Mouse (Mus musculus) CD4-positive naive resting alpha-beta T cell, adult 76 days (primary cell): ENCODE measurements around the gene Olfr403. TPM values are rescaled to one million over a fixed set of nuclear protein-coding genes. Genes with fewer than 3 reads are reported as not detected.

Source experiments
- total RNA-seq: library from RNA; stranded (reverse); gene quantifications from one replicate; pipeline ENCODE4 v1.2.4, GENCODE M21; 2023

Olfr403 gene
- total RNA-seq: not detected

DNA sequence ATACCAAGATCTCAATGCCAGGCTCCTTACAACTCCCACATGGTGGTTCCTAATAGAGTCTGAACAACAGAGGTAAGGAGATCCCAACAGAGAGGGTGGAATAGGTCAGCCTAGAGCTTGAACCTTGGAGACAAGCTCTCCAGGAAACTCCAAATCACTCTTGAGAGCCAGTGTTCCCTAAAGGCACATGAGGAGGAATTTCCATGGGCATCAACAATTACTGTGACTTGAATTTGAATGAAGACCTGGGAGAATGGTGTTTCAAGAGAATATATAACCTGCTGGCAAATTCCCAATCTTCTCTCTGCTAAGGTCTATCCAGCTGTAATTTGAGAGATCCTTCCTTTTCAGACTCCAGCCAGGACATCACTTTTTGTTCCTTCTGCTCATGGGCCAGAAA lies at the start of gene Olfr403:
Olfr403 (plus strand) TSS at position 301 of the 400 bp plus-strand sequence.

DNA sequence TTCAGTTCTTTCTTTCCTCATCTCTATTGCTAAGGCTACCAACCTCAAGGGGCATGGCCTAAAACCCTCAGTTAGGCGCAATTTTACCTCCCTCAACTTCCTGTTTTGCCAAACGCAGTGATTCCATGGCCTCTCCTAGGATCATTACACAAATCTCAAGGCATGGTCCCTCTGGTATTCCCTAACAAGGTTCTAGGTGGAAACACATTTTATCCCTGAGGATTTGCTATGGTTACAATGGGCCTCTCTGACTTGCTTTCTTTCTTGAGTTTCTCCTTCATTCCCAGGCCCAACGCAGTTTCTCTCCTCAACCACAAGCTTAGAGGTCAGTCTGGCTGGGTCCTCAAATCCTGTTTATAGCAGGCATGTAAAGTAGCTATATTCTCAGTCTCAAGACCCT lies 32.8 kb upstream of the Olfr403 start, which contains the start of gene Olfr402:
Olfr402 (plus strand) TSS at position 301 of the 400 bp plus-strand sequence.

DNA sequence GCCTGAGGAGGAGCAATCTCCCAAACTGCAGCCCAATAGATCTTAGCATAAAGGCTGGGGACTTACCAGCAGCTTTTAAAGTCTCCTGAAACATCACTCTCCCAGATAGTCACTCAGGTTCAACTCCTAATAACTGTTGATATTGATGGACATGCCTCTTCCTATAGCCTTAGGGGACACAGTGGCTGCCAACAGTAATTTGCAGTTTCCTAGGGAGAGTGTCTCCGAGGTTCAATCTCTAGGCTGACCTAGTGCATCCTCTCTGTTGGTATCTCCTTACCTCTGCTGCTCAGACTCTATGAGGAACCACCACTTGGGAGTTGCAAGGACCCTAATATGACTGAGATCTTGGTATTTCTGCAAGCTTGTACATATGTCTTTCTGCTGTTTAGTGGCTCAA lies 25.2 kb downstream of the Olfr403 start, which contains the start of gene Olfr43:
Olfr43 (minus strand) TSS at position 101 of the 400 bp plus-strand sequence.

Other genes with a start within 250 kb of the Olfr403 start
- not detected for gene Olfr23, start 249.6 kb upstream of the Olfr403 start, total RNA-seq
- gene Olfr397, start 225.4 kb upstream of the Olfr403 start, total RNA-seq: not detected
- not detected for gene Olfr398, start 195.8 kb upstream of the Olfr403 start, total RNA-seq
- gene Olfr139, start 129.7 kb upstream of the Olfr403 start, total RNA-seq: not detected
- gene Olfr399, start 129.6 kb upstream of the Olfr403 start, total RNA-seq: not detected
- not detected for gene Zfp616, start 116.3 kb upstream of the Olfr403 start, total RNA-seq
- not detected for gene Olfr401, start 72.5 kb upstream of the Olfr403 start, total RNA-seq
- not detected for gene Olfr402, start 32.7 kb upstream of the Olfr403 start, total RNA-seq
- not detected for gene Olfr43, start 25.1 kb downstream of the Olfr403 start, total RNA-seq
- gene Olfr406, start 73.6 kb downstream of the Olfr403 start, total RNA-seq: not detected
- gene Olfr59, start 97.5 kb downstream of the Olfr403 start, total RNA-seq: not detected
- not detected for gene Olfr410, start 151.8 kb downstream of the Olfr403 start, total RNA-seq
- gene Olfr411, start 166.4 kb downstream of the Olfr403 start, total RNA-seq: not detected
- not detected for gene Olfr412, start 175.8 kb downstream of the Olfr403 start, total RNA-seq